Mouse (Mus musculus) spleen, postnatal 36 days (tissue): ENCODE data around the gene Ssu72.
"Not testable (repeated sequence)": the region's sequence is repeated elsewhere in the genome, so short reads cannot be mapped to it uniquely, and the experiment has no call there.

Experiments
- DNase-seq, 2 experiments: peaks; one replicate each; pipeline ENCODE4 v3.0.0; 2022; ENCODE audit warnings: low spot score in 2 of 2, mixed read lengths in 1 of 2

Ssu72 gene

DNA sequence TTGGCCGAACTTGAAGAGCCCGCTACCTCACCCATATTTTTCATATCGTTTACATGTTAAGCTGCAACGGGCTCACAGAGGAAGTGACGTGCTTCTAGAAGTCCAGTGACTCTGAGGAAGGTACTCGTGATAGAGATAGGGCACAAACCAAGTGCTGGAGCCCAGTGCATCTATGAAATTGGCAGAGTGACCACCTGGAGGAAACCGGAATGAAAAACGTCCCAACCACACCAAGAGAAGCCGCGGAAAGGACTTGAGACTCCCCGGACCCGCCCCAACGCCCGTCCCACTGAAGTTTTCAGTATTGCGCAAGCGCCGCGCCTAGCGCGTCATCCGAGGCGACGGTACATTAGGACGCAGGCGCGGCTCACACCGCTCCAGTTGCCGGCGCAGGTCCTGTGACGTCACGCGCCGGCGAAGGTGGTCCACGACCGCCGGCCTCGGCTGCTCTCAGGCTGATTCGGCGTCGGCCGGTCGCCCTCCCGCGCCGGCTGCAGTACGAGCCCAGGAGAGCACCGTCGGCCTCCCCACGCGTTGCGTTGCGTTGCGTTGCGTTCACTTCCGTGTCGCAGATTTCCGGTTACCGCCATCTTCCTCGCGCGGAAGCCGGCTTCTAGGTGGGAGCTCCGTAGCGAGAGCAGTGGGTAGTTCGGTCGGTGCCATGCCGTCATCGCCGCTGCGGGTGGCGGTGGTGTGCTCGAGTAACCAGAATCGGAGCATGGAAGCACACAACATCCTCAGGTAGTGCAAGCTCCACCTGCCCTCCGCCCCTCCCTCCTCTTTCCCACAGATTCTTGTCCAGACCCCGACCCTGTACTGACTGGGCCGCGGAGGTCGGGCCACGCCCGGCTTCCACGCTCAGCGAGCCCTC is at the start of gene Ssu72:
Ssu72 (plus strand) TSS at position 80 of the 871 bp plus-strand sequence.
- DNase-seq: peak; percentile 88 to 92

DNA sequence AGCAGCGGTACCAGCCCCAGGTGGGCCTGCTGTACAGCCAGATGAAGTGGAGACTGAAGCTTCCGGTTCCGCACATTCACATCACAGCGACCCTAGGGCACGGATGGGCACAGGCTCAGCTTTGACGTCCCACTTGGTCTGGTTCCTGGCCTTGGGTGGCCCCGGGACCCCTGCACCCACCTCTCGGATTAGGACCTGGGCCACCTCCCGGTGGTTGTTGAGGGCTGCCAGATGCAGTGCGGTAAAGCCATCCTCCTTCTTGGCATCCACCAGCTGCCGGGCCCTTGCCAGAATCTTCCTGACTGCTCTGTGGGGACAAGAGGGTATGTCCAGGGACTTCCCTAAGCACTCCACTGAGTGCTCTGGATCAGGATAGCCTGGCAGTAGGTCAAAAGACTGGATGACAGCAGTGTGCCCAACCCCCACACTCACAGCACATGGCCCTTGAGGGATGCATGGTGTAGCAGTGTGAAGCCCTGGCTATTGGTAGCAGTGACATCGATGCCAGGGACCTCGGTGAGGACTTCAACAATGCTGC is 48.3 kb upstream of the Ssu72 start:
- no peak for DNase-seq

DNA sequence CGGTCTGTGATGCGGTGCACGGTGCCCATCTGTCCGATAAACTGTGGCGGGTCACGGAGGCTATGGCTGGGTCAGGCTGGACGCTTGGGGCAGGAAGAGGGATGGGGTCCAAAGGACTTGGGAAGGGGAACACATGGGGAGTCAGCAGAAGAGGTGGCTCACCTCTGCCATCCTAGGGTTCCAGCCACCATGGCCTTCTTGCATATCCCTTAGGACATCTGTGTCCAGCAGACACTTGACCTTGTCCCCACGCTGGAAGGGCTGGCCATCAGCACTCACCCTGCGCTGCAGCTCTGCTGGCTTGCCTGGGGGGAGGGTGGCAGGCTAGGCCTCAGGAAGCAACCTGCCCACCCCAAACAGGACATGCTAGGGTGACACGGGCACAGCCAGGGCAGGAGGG is 45.6 kb upstream of the Ssu72 start:
- no peak for DNase-seq

DNA sequence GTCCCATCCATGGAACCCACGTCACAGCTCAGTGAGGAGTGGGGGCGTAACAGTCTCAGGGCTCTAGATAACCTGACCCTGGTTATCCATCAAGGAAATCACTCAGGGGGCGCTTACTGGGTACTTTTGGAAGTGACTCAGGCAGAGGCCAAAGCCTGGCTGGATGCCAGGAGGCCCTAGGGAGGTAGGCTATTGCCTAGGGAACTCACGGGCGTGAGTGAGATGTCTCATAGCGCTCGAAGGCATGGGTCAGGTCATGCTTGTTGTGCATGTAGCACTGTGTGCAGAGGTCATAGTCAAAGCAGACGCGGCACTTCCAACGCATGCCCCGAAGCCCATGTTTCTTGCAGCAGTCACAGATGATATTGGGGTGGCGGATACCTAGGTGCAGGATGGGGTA is 44.0 kb upstream of the Ssu72 start:
- DNase-seq: no peak

DNA sequence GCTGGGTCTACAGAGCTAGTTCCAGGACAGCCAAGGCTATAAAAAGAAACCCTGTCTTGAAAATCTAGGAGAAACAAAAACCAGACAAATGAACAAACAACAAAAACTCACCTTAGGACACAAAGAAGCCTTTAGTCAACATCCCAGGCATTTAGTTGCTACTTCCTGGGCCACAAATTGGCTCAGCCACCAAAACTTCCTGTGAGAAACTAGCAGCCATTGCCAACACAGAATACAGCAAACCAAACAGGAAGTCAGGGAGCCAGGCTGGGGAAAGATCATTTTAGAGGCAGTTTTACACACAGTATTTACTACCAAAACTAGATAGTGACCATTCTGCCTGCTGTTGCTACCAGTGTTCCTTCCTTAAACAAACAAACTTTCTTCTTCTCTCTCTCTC is 37.7 kb upstream of the Ssu72 start:
- no peak for DNase-seq

DNA sequence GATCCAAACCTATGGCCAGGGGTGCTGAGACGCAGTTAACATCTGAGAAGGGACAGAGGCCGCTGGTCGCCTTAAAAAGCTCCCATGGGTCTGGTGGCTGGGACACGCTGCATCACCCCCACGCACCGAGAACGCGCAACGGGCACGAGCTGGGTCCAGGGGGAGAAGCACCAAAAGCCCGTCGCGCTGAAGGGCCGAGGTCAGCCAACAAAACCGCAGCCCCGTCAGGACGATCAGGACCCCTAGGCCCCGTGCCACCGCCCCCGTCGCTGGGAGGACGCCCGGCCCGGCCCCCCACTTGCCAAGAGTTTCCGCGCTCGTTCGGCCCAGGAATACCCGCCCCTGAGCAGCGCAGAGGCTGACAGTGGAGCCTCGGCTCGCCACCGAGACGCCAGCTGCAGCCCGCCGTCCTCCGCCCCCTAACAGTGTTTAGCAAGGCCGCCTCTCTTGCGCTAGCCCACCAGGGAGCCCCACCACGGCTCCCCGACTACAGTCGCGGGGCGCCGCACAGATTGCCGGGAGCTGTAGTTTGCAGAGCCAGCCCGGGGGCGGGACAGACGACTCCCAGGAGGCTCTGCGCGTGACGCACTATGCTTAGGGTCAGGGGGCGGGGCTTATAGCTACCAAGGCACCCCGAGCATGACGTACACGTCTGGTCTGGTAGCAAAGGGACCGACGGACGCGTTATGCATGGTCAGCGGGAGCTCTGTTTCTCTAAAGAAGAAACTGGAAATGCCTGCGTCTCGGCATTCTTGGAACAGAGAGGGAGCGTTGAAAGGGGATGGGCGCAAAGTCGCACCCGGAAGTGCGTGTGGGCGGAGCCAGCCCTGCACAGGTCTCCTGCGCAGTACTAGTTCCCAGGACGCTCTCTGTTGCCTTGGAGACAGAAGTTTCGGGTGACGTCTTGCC is 35.7 kb upstream of the Ssu72 start, which contains the start of gene Mib2:
Mib2 (minus strand) TSS at position 510 of the 909 bp plus-strand sequence.
- peak; percentile 94 to 95 for DNase-seq

DNA sequence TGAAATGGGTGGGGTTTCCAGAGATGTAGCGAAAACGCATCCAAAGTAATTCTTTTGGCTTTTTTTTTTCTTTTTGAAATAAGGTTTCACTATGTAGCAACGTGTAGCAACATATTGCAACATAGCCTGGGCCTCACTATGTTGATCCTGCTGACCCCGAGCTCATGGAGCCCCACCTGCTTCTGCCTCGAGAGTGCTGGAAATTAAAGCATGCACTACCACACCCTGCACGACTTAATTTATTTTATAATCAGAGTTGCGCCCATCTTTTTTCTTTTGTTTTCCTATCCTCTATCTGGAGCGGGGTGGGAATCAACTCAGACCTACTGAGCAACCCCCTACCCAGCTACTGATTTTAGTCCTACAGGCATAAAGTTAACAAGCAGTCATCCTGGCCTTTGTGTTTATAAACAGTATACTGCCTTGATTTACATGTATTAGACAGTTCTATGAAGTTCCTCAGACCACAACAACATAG is 35.0 kb upstream of the Ssu72 start:
- no peak for DNase-seq

DNA sequence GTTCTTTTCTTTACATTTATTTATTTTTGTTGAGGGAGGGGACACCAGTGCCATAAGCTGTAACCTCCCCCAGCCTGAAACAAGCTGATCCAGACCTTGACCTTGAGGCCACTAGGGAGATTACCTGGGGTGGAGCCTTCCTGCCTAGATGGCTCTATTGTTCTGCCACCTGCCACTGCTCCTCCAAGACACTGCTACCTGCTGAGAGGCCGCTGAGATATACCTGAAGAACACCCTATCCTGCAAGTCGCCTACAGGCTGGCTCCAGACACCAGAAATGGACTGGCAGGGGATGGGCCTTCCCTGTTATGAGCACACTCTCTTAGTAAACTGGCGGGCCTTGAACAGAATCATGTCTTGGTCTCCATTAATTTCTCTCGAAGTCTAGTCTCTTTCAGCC is 34.4 kb upstream of the Ssu72 start:
- not testable (repeated sequence) for DNase-seq

DNA sequence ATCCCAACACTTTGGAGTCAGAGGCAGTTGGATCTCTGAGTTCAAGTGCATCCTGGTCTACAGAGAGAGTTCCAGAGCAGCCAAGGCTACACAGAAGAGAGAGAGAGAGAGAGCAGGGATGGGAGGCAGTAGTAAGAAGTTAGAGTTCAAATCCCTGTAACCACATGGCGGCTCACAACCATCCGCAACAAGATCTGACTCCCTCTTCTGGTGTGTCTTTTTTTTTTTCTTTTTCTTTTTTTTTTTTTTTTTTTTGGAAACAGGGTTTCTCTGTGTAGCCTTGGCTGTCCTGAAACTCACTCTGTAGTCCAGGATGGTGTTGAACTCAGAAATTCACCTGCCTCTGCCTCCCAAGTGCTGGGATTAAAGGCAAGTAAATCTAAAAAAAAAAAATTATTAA is 32.5 kb upstream of the Ssu72 start:
- no peak for DNase-seq

DNA sequence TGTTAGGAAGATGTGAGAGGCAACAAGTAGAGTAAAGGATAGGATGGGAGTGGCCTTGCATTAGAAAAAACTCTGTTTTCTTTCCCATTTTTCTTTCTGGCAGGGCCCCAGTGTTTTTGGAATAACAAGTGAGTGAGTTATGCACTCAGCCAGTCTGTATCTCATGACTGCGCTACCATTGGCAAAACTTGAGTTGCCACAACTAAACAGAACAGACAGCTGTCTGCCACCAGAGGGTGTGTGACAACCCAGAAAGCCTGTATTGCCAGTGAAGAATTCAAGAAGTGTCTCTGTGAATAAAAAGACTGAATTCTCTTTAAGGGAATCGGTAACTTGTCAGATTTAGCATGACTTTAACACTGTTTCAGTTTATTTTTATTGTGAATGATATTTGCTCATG is 28.6 kb upstream of the Ssu72 start:
- DNase-seq: no peak

DNA sequence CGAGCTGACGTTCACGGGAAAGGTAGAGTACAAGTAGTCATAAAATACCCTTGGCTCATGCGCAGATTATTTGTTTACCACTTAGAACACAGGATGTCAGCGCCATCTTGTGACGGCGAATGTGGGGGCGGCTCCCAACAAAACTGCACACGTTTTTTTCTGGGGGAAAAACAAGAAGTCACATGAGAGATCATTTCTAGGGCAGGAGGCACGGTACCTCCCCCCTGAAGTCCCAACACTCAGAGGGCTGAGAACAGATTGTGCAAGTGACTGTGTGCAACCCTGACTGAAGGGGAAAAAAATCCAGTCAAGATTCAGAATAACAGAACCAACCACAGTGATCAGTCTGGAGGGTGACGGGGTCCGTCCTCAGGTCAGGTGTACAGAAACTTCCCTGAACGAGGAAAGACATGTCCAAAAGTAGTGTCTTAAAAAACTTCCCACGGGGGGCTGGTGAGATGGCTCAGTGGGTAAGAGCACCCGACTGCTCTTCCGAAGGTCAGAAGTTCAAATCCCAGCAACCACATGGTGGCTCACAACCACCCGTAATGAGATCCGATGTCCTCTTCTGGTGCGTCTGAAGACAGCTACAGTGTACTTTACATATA is 20.8 kb upstream of the Ssu72 start:
- DNase-seq: not testable (repeated sequence)

DNA sequence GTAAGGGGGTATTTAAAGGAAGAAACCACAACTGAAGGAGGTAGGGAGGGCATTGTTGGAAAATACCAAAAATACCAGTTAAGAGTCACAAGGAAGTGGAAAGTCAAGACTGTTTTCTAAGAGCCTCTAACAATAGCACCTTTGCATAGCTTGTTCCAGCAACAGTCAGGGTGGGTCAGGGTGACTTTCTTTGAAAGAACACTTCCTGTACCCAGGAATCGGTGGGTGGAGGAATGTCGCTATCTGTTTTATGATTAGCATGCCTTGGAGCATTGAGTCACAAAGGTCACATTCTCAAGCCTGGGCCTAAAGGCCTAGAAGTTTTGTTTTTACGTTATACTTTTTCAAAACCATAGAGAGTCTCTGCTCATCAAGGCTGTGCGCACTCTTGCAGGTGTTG is 16.8 kb upstream of the Ssu72 start:
- DNase-seq: not testable (repeated sequence)

DNA sequence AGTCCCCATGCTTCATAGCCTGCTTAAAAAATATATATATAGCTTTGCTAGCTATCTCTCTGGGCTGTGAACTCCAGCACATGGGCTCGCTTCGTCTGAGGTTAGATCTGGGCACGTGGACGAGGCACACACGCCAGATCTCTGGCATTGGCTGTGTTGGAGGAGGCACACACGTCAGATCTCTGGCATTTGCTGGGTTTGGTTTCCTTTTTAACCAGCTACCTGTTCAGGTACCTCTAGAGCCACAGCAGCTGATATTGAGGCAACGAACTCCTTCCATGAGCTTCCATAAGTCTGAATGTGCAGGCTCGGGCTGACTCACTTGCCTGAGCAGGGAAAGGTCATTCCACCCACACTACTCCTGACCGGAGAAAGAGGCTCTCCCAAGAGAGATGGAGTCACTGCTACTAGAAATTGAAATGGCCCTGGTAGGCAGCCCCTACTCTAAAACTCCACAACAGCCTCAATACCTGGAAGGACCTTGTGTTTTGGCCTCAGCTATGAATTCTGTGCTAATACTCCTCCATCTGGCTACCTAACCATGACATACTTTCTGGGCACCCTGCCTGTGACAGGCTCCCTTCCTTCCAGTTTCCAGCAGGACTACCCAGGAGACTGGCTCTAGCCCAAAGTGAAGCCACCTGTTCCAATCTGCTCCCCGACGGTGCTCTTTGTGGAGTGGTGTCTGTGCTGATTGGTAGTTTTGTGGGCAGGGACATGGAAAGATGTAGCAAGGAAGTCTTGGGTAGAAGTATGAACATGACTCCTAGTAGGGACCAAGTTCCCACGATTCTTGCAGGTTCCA is 13.8 kb upstream of the Ssu72 start:
- no peak for DNase-seq

DNA sequence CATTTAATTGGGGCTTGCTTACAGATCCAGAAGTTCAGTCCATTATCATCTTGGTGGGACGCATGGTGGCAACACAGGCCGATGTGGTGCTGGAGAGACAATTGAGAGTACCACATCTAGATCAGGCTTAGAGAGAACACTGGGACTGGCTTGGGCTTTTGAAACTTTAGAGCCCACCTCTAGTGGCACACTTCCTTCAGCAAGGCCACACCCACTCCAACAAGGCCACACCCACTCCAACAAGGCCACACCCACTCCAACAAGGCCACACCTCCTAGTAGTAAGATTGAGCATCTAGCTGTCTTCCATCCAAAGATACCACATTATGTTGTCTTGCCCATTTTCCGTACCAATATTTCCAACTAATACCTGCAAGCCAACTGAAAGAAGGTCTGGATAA is 12.2 kb upstream of the Ssu72 start:
- DNase-seq: no peak

DNA sequence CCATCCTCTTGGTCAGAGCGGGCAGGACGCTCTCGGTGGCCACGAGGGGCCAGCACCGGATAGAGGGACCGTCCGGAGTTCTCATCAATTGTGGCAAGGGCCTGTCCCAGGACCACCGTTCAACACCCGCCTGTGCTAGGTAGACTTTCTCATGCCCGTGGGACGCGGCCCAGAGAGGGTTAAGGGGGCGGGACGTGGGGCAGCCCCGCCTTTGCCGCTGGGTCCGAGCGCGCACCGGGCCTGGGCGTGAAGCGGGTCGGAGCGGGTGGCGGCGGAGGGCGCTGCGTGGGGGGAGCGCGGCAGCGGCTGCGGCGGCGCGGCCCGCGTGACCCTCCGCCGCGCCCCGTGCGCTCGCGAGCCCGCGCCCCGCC is 10.5 kb upstream of the Ssu72 start, which contains the start of gene Fndc10:
Fndc10 (plus strand) TSS at position 232 of the 371 bp plus-strand sequence.
- DNase-seq: peak; percentile 41 to 49

DNA sequence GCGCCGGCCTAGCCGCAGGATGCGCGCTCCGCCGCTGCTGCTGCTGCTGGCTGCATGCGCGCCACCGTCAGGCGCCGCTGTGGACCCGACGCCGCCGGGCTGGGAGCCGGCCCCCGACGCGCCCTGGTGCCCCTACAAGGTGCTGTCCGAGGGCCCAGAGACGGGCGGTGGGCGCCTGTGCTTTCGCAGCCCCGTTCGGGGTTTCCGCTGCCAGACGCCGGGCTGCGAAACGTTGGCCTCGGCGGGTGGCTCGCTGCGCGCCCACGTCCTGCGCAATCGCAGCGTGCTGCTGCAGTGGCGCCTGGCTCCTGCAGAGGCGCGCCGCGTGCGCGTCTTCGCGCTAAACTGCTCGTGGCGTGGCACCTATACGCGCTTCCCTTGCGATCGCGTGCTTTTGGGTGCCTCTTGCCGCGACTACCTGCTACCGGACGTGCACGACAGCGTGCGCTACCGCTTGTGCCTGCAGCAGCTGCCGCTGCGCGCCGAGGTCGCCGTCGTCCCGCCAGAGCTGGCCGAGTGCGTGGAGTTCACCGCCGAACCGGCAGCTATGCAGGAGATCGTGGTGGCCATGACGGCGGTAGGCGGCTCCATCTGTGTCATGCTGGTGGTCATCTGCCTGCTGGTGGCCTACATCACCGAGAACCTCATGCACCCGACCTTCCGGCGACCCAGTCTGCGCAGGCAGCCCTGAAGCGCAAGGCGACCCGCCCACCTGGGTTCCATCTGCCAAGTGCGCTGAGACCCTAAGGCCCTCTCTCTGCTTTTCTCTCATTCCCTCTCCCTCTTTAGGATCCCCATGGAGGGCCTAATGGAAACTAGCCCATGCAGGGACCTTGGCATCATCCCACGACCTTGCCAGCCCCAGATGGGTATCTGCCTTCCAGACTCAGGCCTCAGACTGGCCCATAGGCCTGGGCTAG is 9.9 kb upstream of the Ssu72 start:
- peak; percentile 43 to 63 for DNase-seq

DNA sequence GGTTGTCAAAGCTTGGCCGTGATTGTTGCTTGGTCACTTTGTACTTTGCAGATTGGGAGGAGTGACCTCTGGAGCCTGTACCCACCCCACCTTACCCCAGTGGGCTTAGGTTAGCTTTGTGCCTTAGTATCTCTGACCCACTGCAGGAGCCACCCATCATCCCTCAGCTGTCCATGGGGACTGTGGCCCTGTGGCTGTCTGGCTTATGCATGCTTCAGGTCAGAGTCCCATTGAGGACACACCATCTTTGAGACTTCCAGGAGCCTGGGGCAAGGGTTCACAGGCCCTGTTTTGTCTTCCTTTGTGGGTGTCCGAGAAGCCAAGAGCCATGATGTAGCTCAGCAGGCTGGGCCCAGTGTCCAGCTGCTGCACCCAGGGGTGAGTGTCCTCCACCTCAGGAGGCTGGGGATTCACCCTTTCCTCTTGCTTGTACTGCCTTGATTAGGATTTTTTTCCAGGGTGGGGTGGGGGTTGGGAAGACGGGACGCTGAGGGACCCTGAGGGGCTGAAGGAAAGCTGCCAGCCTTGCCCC is 9.0 kb upstream of the Ssu72 start:
- DNase-seq: no peak

DNA sequence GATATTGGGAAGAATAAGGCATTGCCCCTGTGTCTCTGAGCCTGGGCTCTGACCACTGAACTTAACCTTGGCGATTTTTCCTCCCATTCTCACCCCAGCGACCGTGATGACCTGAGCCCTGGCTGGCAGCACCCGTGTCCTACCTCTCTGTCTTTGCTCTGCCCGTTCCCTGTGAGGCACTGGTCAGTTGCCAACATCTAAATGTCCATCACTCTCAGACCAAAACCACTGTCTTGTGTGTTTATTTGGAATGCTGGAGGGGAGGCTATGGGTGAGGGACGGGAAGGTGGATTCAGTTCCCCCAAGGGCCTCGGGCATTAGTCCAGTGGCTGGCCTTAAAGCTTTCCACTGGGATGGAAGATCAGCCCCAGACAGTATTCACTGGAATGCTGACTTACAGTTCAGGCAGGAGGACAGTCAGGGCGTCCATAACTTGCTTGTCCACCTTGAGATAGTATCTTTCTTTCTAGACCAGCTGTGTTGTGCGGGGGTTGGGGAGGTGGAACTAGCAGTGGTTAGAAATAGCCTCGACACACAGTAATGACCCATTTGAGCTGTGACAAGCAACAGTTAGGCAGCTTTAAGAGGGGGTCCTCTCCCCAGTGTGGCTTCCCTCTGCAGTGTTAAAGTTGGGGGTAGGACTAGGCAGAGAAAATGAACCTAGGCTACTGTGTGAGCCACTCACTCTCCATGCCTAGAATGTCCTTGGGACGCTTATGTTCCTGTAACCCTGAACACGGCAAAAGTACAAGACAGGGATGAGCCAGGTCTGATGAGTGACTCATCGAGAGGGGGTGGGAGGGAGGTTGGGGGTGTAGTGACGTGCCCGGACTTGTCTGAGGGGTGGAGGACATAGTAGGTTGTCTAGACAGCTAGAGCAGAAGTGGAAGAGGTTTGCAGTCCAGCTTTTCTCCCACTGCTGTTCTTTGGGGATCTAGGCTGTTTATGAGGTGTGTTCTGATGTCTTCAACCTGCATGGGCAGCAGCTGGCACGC is 8.0 kb upstream of the Ssu72 start:
- DNase-seq: no peak
